Mouse (Mus musculus): ENCODE results near the gene Serpina7. TPM values are rescaled to one million over a fixed set of nuclear protein-coding genes. Genes with fewer than 3 reads are reported as not detected.

Gene Serpina7
- not detected for polyA plus RNA-seq (2017; shearing (Covaris generic))

DNA sequence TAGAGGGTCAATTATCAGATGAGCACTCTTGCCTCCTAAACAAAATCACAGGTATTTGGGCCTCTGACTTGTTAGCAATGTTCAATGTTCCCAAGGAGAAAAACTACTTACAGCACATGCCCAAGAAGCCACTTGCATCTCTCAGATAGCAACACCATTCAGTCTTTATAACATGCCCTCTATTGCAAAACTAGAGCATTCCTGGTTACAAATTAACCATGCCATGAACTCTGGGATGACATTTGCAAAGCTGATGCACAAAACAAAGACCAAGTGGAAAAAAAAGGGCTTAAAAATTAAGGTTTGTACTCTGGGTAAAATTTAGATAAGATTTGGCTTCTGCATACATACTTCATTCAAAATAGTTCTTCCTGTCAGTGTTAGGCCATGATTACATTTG, at the start of gene Serpina7:
Gene Serpina7, minus strand, starts transcription at position 160 of the 400 bp plus-strand sequence.

DNA sequence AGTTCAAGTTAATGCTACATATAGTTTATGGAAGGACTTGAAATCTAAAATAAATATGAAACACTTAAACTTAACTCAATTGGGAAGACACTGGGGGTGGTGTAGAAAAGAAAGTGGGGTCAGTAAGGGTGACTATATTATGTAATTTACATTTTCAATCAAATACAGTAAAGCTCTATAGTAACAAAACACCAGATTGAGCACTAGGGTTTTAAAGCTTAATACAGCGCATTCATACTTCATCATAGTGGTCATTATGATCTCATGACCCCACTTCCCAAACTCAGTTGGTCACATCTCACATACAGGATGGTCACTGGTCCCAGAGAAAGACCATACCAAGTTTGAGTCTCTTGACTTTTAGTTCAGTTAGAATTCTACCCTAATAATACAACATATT, 907 bp upstream of the Serpina7 start, which contains the start of gene 4930513O06Rik:
Gene 4930513O06Rik, plus strand, starts transcription at position 301 of the 400 bp plus-strand sequence.

Other genes starting within 250 kb of the Serpina7 start
- gene Nrk, start 170.8 kb downstream of the Serpina7 start, polyA plus RNA-seq (2017; shearing (Covaris generic)), result under 1 TPM in 1 of 2 experiments, not detected in 1; 0.02 TPM
- not detected for gene 4930513O06Rik, start 1.0 kb upstream of the Serpina7 start, polyA plus RNA-seq (2017; shearing (Covaris generic))
- gene 4933428M09Rik, start 94.0 kb upstream of the Serpina7 start, polyA plus RNA-seq (2017; shearing (Covaris generic)), result not detected
- not detected for gene Mum1l1, start 124.8 kb upstream of the Serpina7 start, polyA plus RNA-seq (2017; shearing (Covaris generic))
- not detected for gene Trap1a, start 248.4 kb upstream of the Serpina7 start, polyA plus RNA-seq (2017; shearing (Covaris generic))

Measured in activated CD4-positive, CD25-positive, alpha-beta regulatory T cell (primary cell).